Mouse (Mus musculus): ENCODE measurements around the gene Rora.

DNA sequence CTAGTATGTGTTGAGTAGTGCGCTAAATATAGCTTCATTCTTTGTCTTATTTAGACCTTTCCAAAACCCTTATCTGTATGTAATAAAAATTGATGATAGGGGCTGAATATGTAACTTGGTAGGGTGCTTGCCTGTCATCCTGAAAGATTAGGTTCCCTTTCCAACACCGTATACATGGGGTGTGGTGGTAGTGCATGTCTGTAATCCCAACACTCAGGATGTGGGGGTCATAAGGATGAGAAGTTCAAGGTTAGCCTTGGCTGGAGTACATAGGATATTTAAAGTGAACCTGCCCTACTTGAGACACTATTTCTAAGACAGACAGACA, 743.8 kb downstream of the Rora start:
- no peak for TF ChIP-seq CTCF (IDR thresholded peaks at IDR 0.05; ENCODE audit: borderline replicate concordance, extremely low read depth, insufficient read depth, insufficient read length)
- TF ChIP-seq POLR2A (IDR thresholded peaks at IDR 0.05; ENCODE audit: borderline replicate concordance, extremely low read depth, insufficient read depth, insufficient read length, poor library complexity, severe bottlenecking) = no peak

All from brain, embryonic 14.5 days (tissue).